Mouse (Mus musculus): ENCODE results near the gene Cdh13. TPM values are rescaled to one million over a fixed set of nuclear protein-coding genes. Genes with fewer than 3 reads are reported as not detected.
A peak's percentile ranks its signal among the peaks of the same experiment; 100 is the strongest.

The Cdh13 gene
- polyA plus RNA-seq, 1 experiment from 2014 or later: 198 TPM

DNA sequence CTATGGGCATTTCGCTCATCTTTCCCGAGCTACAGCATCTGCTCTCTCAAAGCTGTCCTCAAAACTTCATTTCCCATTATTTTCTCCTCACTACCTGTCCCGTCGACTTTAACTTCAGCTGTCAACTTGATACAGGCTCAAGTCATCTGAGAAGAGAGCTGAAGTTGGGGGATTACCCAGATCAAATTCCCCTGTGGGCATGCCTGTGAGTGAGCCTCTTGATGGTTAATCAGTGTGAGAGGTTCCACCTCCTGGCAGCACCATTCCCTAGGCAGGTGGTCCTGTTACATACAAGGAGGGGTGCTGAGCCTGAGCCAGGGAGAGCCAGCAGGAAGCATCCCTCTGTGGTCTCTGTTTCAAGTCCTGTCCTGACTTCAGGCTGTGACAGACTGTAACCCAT, 519.6 kb downstream of the Cdh13 start:
- Histone ChIP-seq H3K9ac (replicated peaks; ENCODE audit: low read depth, low read length) (no peak overlapping the region), H3K27ac (ENCODE audit: low read depth, low read length) (no peak overlapping the region), H3K4me1 (ENCODE audit: control insufficient read depth, insufficient read depth, low read length) (no peaks in the 10 kb centered on the region), H3K4me3 (ENCODE audit: low read depth, low read length) (no peak overlapping the region), H3K36me3 (ENCODE audit: control insufficient read depth, insufficient read depth, low read length) (no peaks in the 10 kb centered on the region), H3K27me3 (ENCODE audit: control insufficient read depth, insufficient read depth, low read length) (no peaks in the 10 kb centered on the region), H3K9me3 (ENCODE audit: control insufficient read depth, low read length) (no peaks in the 10 kb centered on the region), H3K4me2 (ENCODE audit: low read depth, low read length) (no peak overlapping the region)
- 81% methylated on average over 4 of the region's 4 CpGs for WGBS
- no peak for ATAC-seq (ENCODE audit: low read depth)

DNA sequence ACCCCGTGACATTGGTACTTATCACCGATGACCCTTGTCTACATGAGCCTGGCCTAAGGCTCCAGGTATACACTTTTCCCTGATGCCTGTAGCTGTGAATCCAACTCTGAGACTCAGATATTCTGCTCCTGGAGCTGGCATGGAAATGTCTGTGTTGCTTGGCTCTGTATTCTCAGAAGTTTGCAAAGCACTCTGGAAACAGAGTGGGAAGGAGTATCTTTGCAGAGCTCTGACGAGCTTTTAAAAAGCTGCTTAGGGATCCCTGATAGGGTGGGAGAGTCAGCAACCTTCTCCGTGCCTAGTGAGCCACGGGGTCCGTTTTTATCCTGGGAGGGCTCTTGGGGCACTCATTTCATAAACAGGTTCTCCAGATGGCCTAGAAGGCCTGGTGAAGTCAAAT, 526.1 kb downstream of the Cdh13 start:
- Histone ChIP-seq H3K9ac (replicated peaks; ENCODE audit: low read depth, low read length) (no peak overlapping the region), H3K27ac (ENCODE audit: low read depth, low read length) (no peak overlapping the region), H3K4me3 (ENCODE audit: low read depth, low read length) (no peak overlapping the region), H3K27me3 (ENCODE audit: control insufficient read depth, insufficient read depth, low read length) (no peaks in the 10 kb centered on the region), H3K4me1 (ENCODE audit: control insufficient read depth, insufficient read depth, low read length) (no peaks in the 10 kb centered on the region), H3K4me2 (ENCODE audit: low read depth, low read length) (no peak overlapping the region), H3K36me3 (ENCODE audit: control insufficient read depth, insufficient read depth, low read length) (no peaks in the 10 kb centered on the region), H3K9me3 (ENCODE audit: control insufficient read depth, low read length) (no peaks in the 10 kb centered on the region)
- ATAC-seq (ENCODE audit: low read depth): no peak
- WGBS: 82% methylated on average over 6 of the region's 6 CpGs

DNA sequence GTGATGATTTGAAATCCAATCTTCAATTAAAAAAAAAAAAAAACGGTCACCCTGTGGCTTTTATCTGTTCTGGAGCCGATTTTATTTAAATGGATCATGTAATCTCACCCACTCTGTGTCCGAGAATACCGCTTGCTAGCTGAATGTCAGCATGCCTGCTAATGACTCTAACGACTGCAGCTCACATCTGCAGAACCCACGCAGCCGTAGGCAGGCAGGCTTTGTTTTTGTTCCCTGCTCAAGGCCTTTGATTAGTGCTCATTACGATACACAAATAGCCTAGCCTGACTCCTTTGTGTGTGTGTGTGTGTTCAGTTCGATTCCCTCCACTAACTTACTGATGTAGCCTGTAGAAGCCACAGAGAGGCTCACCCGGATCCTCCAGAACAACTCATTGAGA, 531.5 kb downstream of the Cdh13 start:
- H3K9me3 ChIP-seq (ENCODE audit: control insufficient read depth, low read length): no peaks in the 10 kb centered on the region
- no peak overlapping the region for H3K9ac ChIP-seq (replicated peaks; ENCODE audit: low read depth, low read length)
- H3K4me3 ChIP-seq (ENCODE audit: low read depth, low read length): no peak overlapping the region
- no peaks in the 10 kb centered on the region for H3K4me1 ChIP-seq (ENCODE audit: control insufficient read depth, insufficient read depth, low read length)
- WGBS: 28% methylated on average over 10 of the region's 10 CpGs
- no peak for ATAC-seq (ENCODE audit: low read depth)
- 0 out of 2 replicates have a peak overlapping the region, but pooled peaks have one; percentile 17 for H3K27ac ChIP-seq (ENCODE audit: low read depth, low read length)
- H3K27me3 ChIP-seq (ENCODE audit: control insufficient read depth, insufficient read depth, low read length): no peaks in the 10 kb centered on the region
- no peaks in the 10 kb centered on the region for H3K36me3 ChIP-seq (ENCODE audit: control insufficient read depth, insufficient read depth, low read length)
- no peak overlapping the region for H3K4me2 ChIP-seq (ENCODE audit: low read depth, low read length)

DNA sequence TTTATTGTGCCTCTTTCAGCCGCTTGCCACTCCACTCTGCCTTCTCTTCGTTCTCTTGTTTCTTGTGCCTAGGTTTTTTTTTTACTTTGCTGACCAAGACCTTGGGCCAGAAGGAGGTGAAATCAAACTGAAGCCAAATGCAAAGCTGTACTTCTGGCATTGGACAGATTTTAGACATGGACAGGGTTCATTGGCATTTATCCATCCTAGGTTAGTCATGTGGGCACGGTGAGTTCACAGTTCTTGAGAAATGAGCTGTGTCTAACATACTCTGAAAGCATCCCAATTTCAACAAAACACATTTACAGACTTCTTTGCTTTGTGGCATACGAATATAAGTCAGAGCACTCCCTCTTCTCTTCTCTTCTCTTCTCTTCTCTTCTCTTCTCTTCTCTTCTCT, 543.2 kb downstream of the Cdh13 start:
- no peaks in the 10 kb centered on the region for H3K27me3 ChIP-seq (ENCODE audit: control insufficient read depth, insufficient read depth, low read length)
- WGBS: 63% methylated on average over 4 of the region's 4 CpGs
- H3K4me2 ChIP-seq (ENCODE audit: low read depth, low read length): no peak overlapping the region
- no peak overlapping the region for H3K4me3 ChIP-seq (ENCODE audit: low read depth, low read length)
- no peaks in the 10 kb centered on the region for H3K36me3 ChIP-seq (ENCODE audit: control insufficient read depth, insufficient read depth, low read length)
- H3K9ac ChIP-seq (replicated peaks; ENCODE audit: low read depth, low read length): no peak overlapping the region
- ATAC-seq (ENCODE audit: low read depth): no peak
- no peaks in the 10 kb centered on the region for H3K4me1 ChIP-seq (ENCODE audit: control insufficient read depth, insufficient read depth, low read length)
- no peak overlapping the region for H3K27ac ChIP-seq (ENCODE audit: low read depth, low read length)
- no peaks in the 10 kb centered on the region for H3K9me3 ChIP-seq (ENCODE audit: control insufficient read depth, low read length)

DNA sequence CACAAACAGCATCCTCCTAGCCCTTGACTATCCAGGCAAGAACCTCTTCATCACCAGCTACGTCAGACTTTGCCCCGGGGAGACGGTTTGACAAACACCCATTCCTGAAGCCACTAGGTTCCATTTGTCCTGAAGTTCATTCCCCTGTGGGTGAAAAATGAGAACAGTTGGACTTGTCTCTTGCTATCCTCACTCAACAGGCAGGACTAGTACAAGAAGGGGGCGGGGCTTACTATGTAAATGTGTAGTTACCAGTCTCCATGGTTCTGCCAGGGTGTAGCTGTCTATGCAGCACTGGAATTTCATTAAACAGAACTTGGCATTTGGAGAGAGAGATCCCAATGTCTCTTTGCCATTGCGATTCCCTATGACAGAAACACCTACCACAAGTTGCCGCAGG, 544.2 kb downstream of the Cdh13 start:
- WGBS: 81% methylated on average over 6 of the region's 6 CpGs
- no peak; the same call in 1 of the 2 replicates for ATAC-seq (ENCODE audit: low read depth)
- Histone ChIP-seq H3K4me3 (ENCODE audit: low read depth, low read length) (no peak overlapping the region), H3K27ac (ENCODE audit: low read depth, low read length) (no peak overlapping the region), H3K27me3 (ENCODE audit: control insufficient read depth, insufficient read depth, low read length) (no peaks in the 10 kb centered on the region), H3K9ac (replicated peaks; ENCODE audit: low read depth, low read length) (no peak overlapping the region), H3K4me1 (ENCODE audit: control insufficient read depth, insufficient read depth, low read length) (no peaks in the 10 kb centered on the region), H3K4me2 (ENCODE audit: low read depth, low read length) (no peak overlapping the region), H3K36me3 (ENCODE audit: control insufficient read depth, insufficient read depth, low read length) (no peaks in the 10 kb centered on the region), H3K9me3 (ENCODE audit: control insufficient read depth, low read length) (no peaks in the 10 kb centered on the region)

DNA sequence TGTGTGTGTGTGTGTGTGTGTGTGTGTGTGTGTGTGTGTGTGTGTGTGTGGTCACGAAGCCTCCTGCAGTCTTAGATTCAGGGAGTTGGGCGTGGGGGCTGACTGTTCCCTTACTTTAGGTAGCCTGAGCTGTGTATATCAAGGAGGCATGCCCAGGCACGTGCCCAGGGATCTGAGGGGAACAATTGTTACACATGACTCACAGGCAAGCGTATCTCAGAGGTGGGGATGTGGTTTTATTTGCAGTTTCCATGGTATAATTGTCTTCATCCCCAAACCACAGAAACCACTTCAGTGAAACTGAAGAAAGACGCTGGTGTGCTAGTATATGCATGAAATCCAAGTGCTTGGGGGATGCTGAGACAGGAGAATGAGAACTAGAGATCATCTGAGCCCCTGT, 546.8 kb downstream of the Cdh13 start:
- H3K4me3 ChIP-seq (ENCODE audit: low read depth, low read length): no peak overlapping the region
- WGBS: 59% methylated on average over 5 of the region's 5 CpGs
- no peak overlapping the region for H3K27ac ChIP-seq (ENCODE audit: low read depth, low read length)
- H3K4me1 ChIP-seq (ENCODE audit: control insufficient read depth, insufficient read depth, low read length): no peaks in the 10 kb centered on the region
- no peaks in the 10 kb centered on the region for H3K9me3 ChIP-seq (ENCODE audit: control insufficient read depth, low read length)
- no peaks in the 10 kb centered on the region for H3K36me3 ChIP-seq (ENCODE audit: control insufficient read depth, insufficient read depth, low read length)
- no peak overlapping the region for H3K4me2 ChIP-seq (ENCODE audit: low read depth, low read length)
- no peaks in the 10 kb centered on the region for H3K27me3 ChIP-seq (ENCODE audit: control insufficient read depth, insufficient read depth, low read length)
- H3K9ac ChIP-seq (replicated peaks; ENCODE audit: low read depth, low read length): no peak overlapping the region
- no peak for ATAC-seq (ENCODE audit: low read depth)

DNA sequence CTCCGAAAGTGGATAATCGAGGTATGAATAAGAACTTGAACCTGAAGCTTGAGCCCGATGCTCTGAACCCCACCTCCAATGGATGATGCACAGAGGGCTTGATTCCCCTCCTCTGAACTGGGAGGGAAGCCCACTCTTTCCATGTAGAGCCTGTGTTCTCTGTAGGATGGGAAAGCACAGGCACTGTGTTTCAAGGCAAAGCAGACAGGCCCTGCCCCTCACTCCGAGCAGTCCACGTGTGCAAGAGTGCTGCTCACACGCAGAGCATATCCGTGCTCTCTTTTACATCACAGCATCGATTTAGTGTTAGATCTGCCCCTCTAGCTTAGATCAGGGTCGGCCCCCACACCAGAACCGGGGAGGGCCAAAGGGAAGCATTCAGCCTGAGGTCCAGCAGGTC, 547.5 kb downstream of the Cdh13 start:
- H3K9me3 ChIP-seq (ENCODE audit: control insufficient read depth, low read length): no peaks in the 10 kb centered on the region
- no peak overlapping the region for H3K27ac ChIP-seq (ENCODE audit: low read depth, low read length)
- H3K4me1 ChIP-seq (ENCODE audit: control insufficient read depth, insufficient read depth, low read length): no peaks in the 10 kb centered on the region
- ATAC-seq (ENCODE audit: low read depth): no peak
- no peaks in the 10 kb centered on the region for H3K36me3 ChIP-seq (ENCODE audit: control insufficient read depth, insufficient read depth, low read length)
- H3K9ac ChIP-seq (replicated peaks; ENCODE audit: low read depth, low read length): no peak overlapping the region
- H3K27me3 ChIP-seq (ENCODE audit: control insufficient read depth, insufficient read depth, low read length): no peaks in the 10 kb centered on the region
- no peak overlapping the region for H3K4me2 ChIP-seq (ENCODE audit: low read depth, low read length)
- WGBS: 89% methylated on average over 10 of the region's 10 CpGs
- H3K4me3 ChIP-seq (ENCODE audit: low read depth, low read length): no peak overlapping the region

DNA sequence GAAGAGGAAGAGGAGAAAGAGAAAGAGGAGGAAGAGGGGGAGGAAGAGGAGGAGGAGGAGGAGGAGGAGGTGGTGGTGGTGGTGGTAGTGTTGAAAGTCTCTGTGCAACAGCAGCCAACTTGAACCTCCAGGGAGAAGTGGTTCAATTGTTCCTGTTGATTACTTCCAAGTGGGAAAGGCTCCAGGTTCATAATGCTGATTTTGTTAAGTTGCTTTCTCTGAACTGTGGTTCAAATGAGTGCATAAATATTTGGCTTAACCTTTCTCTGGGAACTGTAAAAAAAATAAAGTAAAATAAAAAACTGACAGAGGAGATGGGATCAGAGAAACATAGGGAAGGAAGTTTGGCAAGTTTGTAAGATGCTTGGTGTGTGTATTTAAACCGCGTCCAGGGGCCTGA, 555.3 kb downstream of the Cdh13 start:
- Histone ChIP-seq H3K9me3 (ENCODE audit: control insufficient read depth, low read length) (no peaks in the 10 kb centered on the region), H3K4me2 (ENCODE audit: low read depth, low read length) (no peak overlapping the region), H3K4me1 (ENCODE audit: control insufficient read depth, insufficient read depth, low read length) (no peaks in the 10 kb centered on the region), H3K27me3 (ENCODE audit: control insufficient read depth, insufficient read depth, low read length) (no peaks in the 10 kb centered on the region), H3K4me3 (ENCODE audit: low read depth, low read length) (no peak overlapping the region), H3K36me3 (ENCODE audit: control insufficient read depth, insufficient read depth, low read length) (no peaks in the 10 kb centered on the region), H3K9ac (replicated peaks; ENCODE audit: low read depth, low read length) (no peak overlapping the region), H3K27ac (ENCODE audit: low read depth, low read length) (no peak overlapping the region)
- 68% methylated on average over 2 of the region's 2 CpGs for WGBS
- no peak for ATAC-seq (ENCODE audit: low read depth)

DNA sequence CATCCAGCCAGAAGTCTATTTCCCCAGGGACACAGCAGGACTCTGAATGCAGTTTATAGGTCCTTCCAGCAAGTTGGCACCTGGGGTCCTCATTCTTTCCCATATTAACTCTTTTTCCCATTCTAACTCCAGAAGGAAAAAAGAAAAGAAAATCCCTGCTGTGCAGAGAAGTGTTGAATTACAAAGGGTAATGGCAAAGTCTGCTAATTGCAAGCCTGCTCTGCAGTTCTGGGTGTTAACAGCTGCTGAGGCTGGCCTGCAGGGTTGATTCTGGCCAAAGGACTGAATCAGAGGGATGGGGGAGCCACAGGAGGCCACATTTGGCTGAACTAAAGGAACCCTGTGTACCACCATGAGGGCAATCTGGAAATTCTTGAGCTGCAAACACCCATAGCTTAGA, 562.2 kb downstream of the Cdh13 start:
- no peak for ATAC-seq (ENCODE audit: low read depth)
- H3K4me1 ChIP-seq (ENCODE audit: control insufficient read depth, insufficient read depth, low read length): no peaks in the 10 kb centered on the region
- H3K36me3 ChIP-seq (ENCODE audit: control insufficient read depth, insufficient read depth, low read length): no peaks in the 10 kb centered on the region
- no peak overlapping the region for H3K4me3 ChIP-seq (ENCODE audit: low read depth, low read length)
- no peaks in the 10 kb centered on the region for H3K9me3 ChIP-seq (ENCODE audit: control insufficient read depth, low read length)
- no peak overlapping the region for H3K9ac ChIP-seq (replicated peaks; ENCODE audit: low read depth, low read length)
- H3K27ac ChIP-seq (ENCODE audit: low read depth, low read length): no peak overlapping the region
- H3K27me3 ChIP-seq (ENCODE audit: control insufficient read depth, insufficient read depth, low read length): no peaks in the 10 kb centered on the region
- no peak overlapping the region for H3K4me2 ChIP-seq (ENCODE audit: low read depth, low read length)

DNA sequence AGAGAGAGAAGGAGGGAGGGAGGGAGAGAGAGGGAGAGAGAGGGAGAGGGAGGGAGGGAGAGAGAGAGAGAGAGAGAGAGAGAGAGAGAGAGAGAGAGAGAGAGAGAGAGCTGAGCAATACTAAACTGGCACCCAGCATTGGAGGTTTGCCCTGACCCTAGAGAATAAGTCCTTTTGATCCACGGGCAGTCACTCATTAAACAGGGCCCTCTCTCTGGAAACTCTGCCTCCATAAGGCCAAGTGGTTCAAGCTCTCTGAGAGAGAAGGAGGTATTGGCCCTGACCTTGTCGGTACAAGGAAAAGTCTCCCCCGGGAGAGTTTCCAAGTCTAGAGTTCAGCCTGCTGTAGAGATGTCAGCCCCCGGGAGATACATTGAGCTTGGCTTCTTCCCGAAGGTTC, 564.5 kb downstream of the Cdh13 start:
- H3K9me3 ChIP-seq (ENCODE audit: control insufficient read depth, low read length): no peaks in the 10 kb centered on the region
- no peak overlapping the region for H3K4me2 ChIP-seq (ENCODE audit: low read depth, low read length)
- H3K27ac ChIP-seq (ENCODE audit: low read depth, low read length): no peak overlapping the region
- no peaks in the 10 kb centered on the region for H3K4me1 ChIP-seq (ENCODE audit: control insufficient read depth, insufficient read depth, low read length)
- 49% methylated on average over 5 of the region's 5 CpGs for WGBS
- H3K36me3 ChIP-seq (ENCODE audit: control insufficient read depth, insufficient read depth, low read length): no peaks in the 10 kb centered on the region
- H3K9ac ChIP-seq (replicated peaks; ENCODE audit: low read depth, low read length): no peak overlapping the region
- no peaks in the 10 kb centered on the region for H3K27me3 ChIP-seq (ENCODE audit: control insufficient read depth, insufficient read depth, low read length)
- ATAC-seq (ENCODE audit: low read depth): no peak
- H3K4me3 ChIP-seq (ENCODE audit: low read depth, low read length): no peak overlapping the region

Data from neural tube, embryonic 14.5 days (tissue).